In genomic region chr4:150446617-150447016, GRCm38 (mm10) we compare ENCODE assay signal across 10 mouse cellular contexts.
DNase-seq lines count a peak whose midpoint lies in the region; ATAC-seq and TF ChIP-seq lines count a peak whose summit lies in the region.
"Had no signal": no experiment of that assay in that cellular context is flagged by ENCODE, and none has a peak within 500 bp of the region (broad histone marks: within the 10 kb centered on the region; RNA-seq: fewer than 3 reads in every experiment).

No protein-coding gene starts in this region.

- no peak for ATAC-seq in liver, postnatal 0 days
- ATAC-seq in liver, embryonic 12.5 days = no peak
- peak; percentile 58; the same call in 1 of the 2 replicates for ATAC-seq in heart, embryonic 12.5 days (ENCODE audit: insufficient number of reproducible peaks, low FRiP score)
- ATAC-seq in midbrain, embryonic 14.5 days (ENCODE audit: low FRiP score, low TSS enrichment) = no peak

- H3K27ac ChIP-seq in liver, postnatal 0 days (ENCODE audit: low read depth) = no peak overlapping the region
- H3K27ac ChIP-seq in liver, embryonic 12.5 days = no peak overlapping the region
- H3K27ac ChIP-seq in heart, embryonic 12.5 days (ENCODE audit: poor library complexity, severe bottlenecking) = peak overlapping the region; percentile 78
- peak overlapping the region; percentile 37; the same call in 1 of the 2 replicates for H3K27ac ChIP-seq in midbrain, embryonic 14.5 days (replicated peaks; ENCODE audit: low read depth, low read length)
- H3K27ac ChIP-seq: embryonic facial prominence, embryonic 10.5 days had no signal

- no peak overlapping the region for H3K9ac ChIP-seq in liver, postnatal 0 days (replicated peaks)
- H3K9ac ChIP-seq in liver, embryonic 12.5 days = no peak overlapping the region
- no peak overlapping the region for H3K9ac ChIP-seq in heart, embryonic 12.5 days
- no peak overlapping the region for H3K9ac ChIP-seq in midbrain, embryonic 14.5 days (replicated peaks; ENCODE audit: low read length)

- H3K4me3 ChIP-seq in liver, postnatal 0 days (ENCODE audit: low read depth, low read length) = no peak overlapping the region
- no peak overlapping the region for H3K4me3 ChIP-seq in liver, embryonic 12.5 days
- no peak overlapping the region for H3K4me3 ChIP-seq in heart, embryonic 12.5 days
- no peak overlapping the region for H3K4me3 ChIP-seq in midbrain, embryonic 14.5 days (replicated peaks; ENCODE audit: low read depth, low read length)
- H3K4me3 ChIP-seq: embryonic facial prominence, embryonic 10.5 days had no signal

- peaks cover 10% of the 10 kb centered on the region; the same call in 1 of the 2 replicates for H3K4me1 ChIP-seq in liver, postnatal 0 days (ENCODE audit: insufficient read depth)
- peaks cover 63% of the 10 kb centered on the region for H3K4me1 ChIP-seq in liver, embryonic 12.5 days
- H3K4me1 ChIP-seq in heart, embryonic 12.5 days (replicated peaks) = peaks cover 79% of the 10 kb centered on the region
- H3K4me1 ChIP-seq in midbrain, embryonic 14.5 days (ENCODE audit: control insufficient read depth, insufficient read depth, low read length) = peaks cover 25% of the 10 kb centered on the region; the same call in 1 of the 2 replicates

- H3K4me2 ChIP-seq in liver, postnatal 0 days (ENCODE audit: low read depth, low read length) = no peak overlapping the region
- no peak overlapping the region for H3K4me2 ChIP-seq in liver, embryonic 12.5 days
- H3K4me2 ChIP-seq in heart, embryonic 12.5 days = peak overlapping the region; percentile 5; the same call in 1 of the 2 replicates
- H3K4me2 ChIP-seq in midbrain, embryonic 14.5 days (ENCODE audit: low read length) = no peak overlapping the region

- peaks cover 2% of the 10 kb centered on the region; the same call in 1 of the 2 replicates for H3K36me3 ChIP-seq in liver, postnatal 0 days (replicated peaks; ENCODE audit: insufficient read depth, low read length)
- peaks cover 4% of the 10 kb centered on the region; the same call in 1 of the 2 replicates for H3K36me3 ChIP-seq in liver, embryonic 12.5 days
- no peaks in the 10 kb centered on the region for H3K36me3 ChIP-seq in heart, embryonic 12.5 days
- no peaks in the 10 kb centered on the region for H3K36me3 ChIP-seq in midbrain, embryonic 14.5 days (ENCODE audit: control insufficient read depth, insufficient read depth, low read length)

- TF ChIP-seq CTCF in liver, postnatal 0 days (IDR thresholded peaks at IDR 0.05; ENCODE audit: low read depth) = peak; percentile 28; the same call in 1 of the 2 replicates

- H3K27me3 ChIP-seq in liver, postnatal 0 days (ENCODE audit: insufficient read depth, low read length) = no peaks in the 10 kb centered on the region
- no peaks in the 10 kb centered on the region for H3K27me3 ChIP-seq in liver, embryonic 12.5 days (replicated peaks)
- H3K27me3 ChIP-seq in heart, embryonic 12.5 days (replicated peaks) = no peaks in the 10 kb centered on the region
- no peaks in the 10 kb centered on the region for H3K27me3 ChIP-seq in midbrain, embryonic 14.5 days (ENCODE audit: control insufficient read depth, insufficient read depth, low read length)

- TF ChIP-seq EP300 in liver, postnatal 0 days (IDR thresholded peaks at IDR 0.05; ENCODE audit: low read depth) = no peak

- no peak for DNase-seq in liver, postnatal 0 days
- peak; percentile 73 for DNase-seq in kidney, adult 11 months
- no peak for DNase-seq in midbrain, embryonic 14.5 days
- DNase-seq in ovary, postnatal 36 days (ENCODE audit: low spot score) = no peak
- no peak for DNase-seq in embryo, embryonic 10 days (ENCODE audit: low spot score)
- DNase-seq in spleen, postnatal 36 days (ENCODE audit: low spot score in 2 of 2) = no peak
- DNase-seq: lung, postnatal 36 days had no signal

- H3K9me3 ChIP-seq in liver, postnatal 0 days (ENCODE audit: low read length) = no peaks in the 10 kb centered on the region
- H3K9me3 ChIP-seq in liver, embryonic 12.5 days (replicated peaks) = no peaks in the 10 kb centered on the region
- H3K9me3 ChIP-seq in heart, embryonic 12.5 days (replicated peaks) = no peaks in the 10 kb centered on the region
- no peaks in the 10 kb centered on the region for H3K9me3 ChIP-seq in midbrain, embryonic 14.5 days (ENCODE audit: control insufficient read depth, low read length)
- H3K9me3 ChIP-seq: embryonic facial prominence, embryonic 10.5 days had no signal

- WGBS in liver, postnatal 0 days (ENCODE audit: insufficient replicate concordance) = 80% methylated on average over 4 of the region's 4 CpGs
- WGBS in liver, embryonic 12.5 days (ENCODE audit: insufficient replicate concordance) = 87% methylated on average over 4 of the region's 4 CpGs
- WGBS in heart, embryonic 12.5 days = 60% methylated on average over 4 of the region's 4 CpGs
- 43% methylated on average over 4 of the region's 4 CpGs for WGBS in midbrain, embryonic 14.5 days

Comparison
In these comparisons a context has a peak if more than half of its experiments do, and no peak if none do; other contexts are left out.
1. H3K27ac ChIP-seq: peak in heart, embryonic 12.5 days (single experiment) and midbrain, embryonic 14.5 days (single experiment); none in liver, postnatal 0 days (single experiment) and liver, embryonic 12.5 days (single experiment).